8 mouse cellular contexts compared by ENCODE assay signal in genomic region chr6:4455961-4456617, GRCm38 (mm10). TPM values are rescaled to one million over a fixed set of nuclear protein-coding genes. Genes with fewer than 3 reads are reported as not detected.
DNase-seq lines count a peak whose midpoint lies in the region; ATAC-seq and TF ChIP-seq lines count a peak whose summit lies in the region.

No protein-coding gene starts in this region.

- H3K4me3 ChIP-seq in MEL (ENCODE audit: control insufficient read depth in 1 of 2, insufficient read depth in 1 of 2, low read depth in 2 of 2, low read length in 2 of 2), result peak overlapping the region; percentile 43 to 61
- no peak overlapping the region for H3K4me3 ChIP-seq in heart, embryonic 11.5 days (ENCODE audit: low read depth, low read length)
- no peak overlapping the region for H3K4me3 ChIP-seq in limb, embryonic 15.5 days

- peaks cover 2% of the 10 kb centered on the region; the same call in 1 of the 2 replicates for H3K79me2 ChIP-seq in MEL (ENCODE audit: control insufficient read depth, insufficient read depth, low read length, poor library complexity)

- H3K4me2 ChIP-seq in heart, embryonic 11.5 days, result peak overlapping the region; percentile 16; the same call in 1 of the 2 replicates
- H3K4me2 ChIP-seq in limb, embryonic 15.5 days, result no peak overlapping the region; the same call in 1 of the 2 replicates

- TF ChIP-seq RAD21 in MEL (IDR thresholded peaks at IDR 0.05; ENCODE audit: low read depth, low read length), result no peak

- peak overlapping the region; percentile 98 for H3K27ac ChIP-seq in MEL (ENCODE audit: control insufficient read depth, low read depth, low read length)
- H3K27ac ChIP-seq in heart, embryonic 11.5 days (ENCODE audit: low read depth, low read length), result peak overlapping the region; percentile 77
- H3K27ac ChIP-seq in limb, embryonic 15.5 days, result peak overlapping the region; percentile 94

- H3K27me3 ChIP-seq in MEL (ENCODE audit: control insufficient read depth in 1 of 2, insufficient read depth in 2 of 2, low read length in 2 of 2), result no peaks in the 10 kb centered on the region
- no peaks in the 10 kb centered on the region for H3K27me3 ChIP-seq in heart, embryonic 11.5 days (ENCODE audit: control insufficient read depth, insufficient read depth, low read length)
- H3K27me3 ChIP-seq in limb, embryonic 15.5 days, result no peaks in the 10 kb centered on the region

- peaks cover 17 to 27% of the 10 kb centered on the region in 2 experiments for H3K4me1 ChIP-seq in MEL (ENCODE audit: control insufficient read depth in 1 of 2, insufficient read depth in 2 of 2, low read length in 2 of 2)
- peaks cover 15% of the 10 kb centered on the region; the same call in 1 of the 2 replicates for H3K4me1 ChIP-seq in heart, embryonic 11.5 days (ENCODE audit: control insufficient read depth, insufficient read depth, low read length)
- H3K4me1 ChIP-seq in limb, embryonic 15.5 days, result peaks cover 24% of the 10 kb centered on the region

- peak overlapping the region; percentile 72 for H3K9ac ChIP-seq in MEL (ENCODE audit: control insufficient read depth, low read depth, low read length, poor library complexity, severe bottlenecking)
- H3K9ac ChIP-seq in heart, embryonic 11.5 days (ENCODE audit: low read depth, low read length), result no peak overlapping the region
- H3K9ac ChIP-seq in limb, embryonic 15.5 days, result no peak overlapping the region

- ATAC-seq in heart, embryonic 11.5 days (replicated peaks; ENCODE audit: insufficient number of reproducible peaks, low FRiP score, low TSS enrichment), result no peak
- no peak for ATAC-seq in limb, embryonic 15.5 days (ENCODE audit: insufficient number of reproducible peaks, low FRiP score, low TSS enrichment, low read depth)

- peak; percentile 7 for DNase-seq in gastrocnemius, adult 18-20 months (ENCODE audit: low spot score)
- no peak for DNase-seq in gastrocnemius, postnatal 36 days
- DNase-seq in MEL (ENCODE audit: low read depth, low spot score) (peak; percentile 44), MN1 (ENCODE audit: low spot score) (no peak)
- DNase-seq in left cerebral cortex, adult 8-10 months (ENCODE audit: low spot score in 2 of 2), result no peak
- no peak for DNase-seq in layer of hippocampus, postnatal 25 days (ENCODE audit: extremely low spot score in 1 of 2, low spot score in 1 of 2)

- peaks cover 0 to 36% of the 10 kb centered on the region in 2 experiments; a peak in 2 of 4 replicates for H3K36me3 ChIP-seq in MEL (ENCODE audit: control insufficient read depth in 1 of 2, insufficient read depth in 2 of 2, low read length in 2 of 2)
- no peaks in the 10 kb centered on the region for H3K36me3 ChIP-seq in heart, embryonic 11.5 days (ENCODE audit: control insufficient read depth, insufficient read depth, low read length)
- no peaks in the 10 kb centered on the region for H3K36me3 ChIP-seq in limb, embryonic 15.5 days

- TF ChIP-seq CTCF in MEL (IDR thresholded peaks at IDR 0.05 in 2 of 3, conservative IDR thresholded peaks at IDR 0.05 in 1 of 3; ENCODE audit: control insufficient read depth in 1 of 3, insufficient read depth in 1 of 3, low read depth in 2 of 3, low read length in 3 of 3, poor library complexity in 1 of 3, severe bottlenecking in 1 of 3), result no peak

- 17% methylated on average over 5 of the region's 5 CpGs for WGBS in heart, embryonic 11.5 days (ENCODE audit: insufficient replicate concordance)
- 34% methylated on average over 5 of the region's 5 CpGs for WGBS in limb, embryonic 15.5 days

- peak; percentile 16 to 42; a peak in 1 of 4 replicates for TF ChIP-seq EP300 in MEL (IDR thresholded peaks at IDR 0.05; ENCODE audit: low read depth in 1 of 2, low read length in 2 of 2)

- no peaks in the 10 kb centered on the region for H3K9me3 ChIP-seq in MEL (replicated peaks; ENCODE audit: insufficient read depth, low read length)
- H3K9me3 ChIP-seq in heart, embryonic 11.5 days (replicated peaks; ENCODE audit: control insufficient read depth, low read length), result no peaks in the 10 kb centered on the region
- H3K9me3 ChIP-seq in limb, embryonic 15.5 days, result no peaks in the 10 kb centered on the region

- intact Hi-C loops in gastrocnemius, postnatal 36 days (cut with DNase I), result no loop called here

- no peak for TF ChIP-seq POLR2A in MEL (IDR thresholded peaks at IDR 0.05; ENCODE audit: control insufficient read depth in 1 of 2, insufficient read depth in 1 of 2, low read depth in 1 of 2, low read length in 2 of 2, poor library complexity in 1 of 2)

TF ChIP-seq in MEL, 35 proteins besides CTCF, POLR2A, EP300 and RAD21:
- TF ChIP-seq ZC3H11A (IDR thresholded peaks at IDR 0.05; ENCODE audit: low read depth, low read length), result no peak
- 0 out of 2 replicates have a peak, but pooled peaks have one; percentile 10 for TF ChIP-seq RCOR1 (IDR thresholded peaks at IDR 0.05; ENCODE audit: low read depth, low read length)
TF ChIP-seq in MEL: peak in this region for 1.

RNA-seq across cellular contexts. Expression of gene Col1a2, which starts 48.5 kb away (rescaled TPM):
- total RNA-seq in gastrocnemius, adult 18-20 months (2021), result 10 to 100 TPM; 67.9 to 81.6 TPM
- 100 to 1,000 TPM; 437 to 544 TPM for total RNA-seq in gastrocnemius, postnatal 36 days (2021)
- not detected in 2 replicates for total RNA-seq in MEL (2012; rRNA removed)
- polyA plus RNA-seq in MEL (2012; ENCODE audit: insufficient read depth in 1 of 2, insufficient read length in 2 of 2, low read depth in 1 of 2, low replicate concordance in 2 of 2, missing spikeins in 1 of 2), result not detected
- polyA plus RNA-seq in heart, embryonic 11.5 days (2014; fragmentation: Nextera tagmentation; extraction: Ambion mirVana), result 113 and 141 TPM in 2 replicates
- 2,665 and 3,005 TPM in 2 replicates for polyA plus RNA-seq in limb, embryonic 15.5 days (2015; fragmentation: Nextera tagmentation; extraction: Ambion mirVana)
- 10 to 100 TPM; 12.9 to 16.4 (median 16.0) TPM for total RNA-seq in left cerebral cortex, adult 8-10 months (2022)
- 10 to 100 TPM; 17.0 to 18.9 TPM for total RNA-seq in layer of hippocampus, postnatal 25 days (2021)

Comparison
In these comparisons a context has a peak if more than half of its experiments do, and no peak if none do; other contexts are left out.
1. DNase-seq: peak in gastrocnemius, adult 18-20 months (single experiment) and MEL (single experiment); none in gastrocnemius, postnatal 36 days (0 of 2), MN1 (single experiment), left cerebral cortex, adult 8-10 months (0 of 2) and layer of hippocampus, postnatal 25 days (0 of 2).
2. H3K4me3 ChIP-seq: peak in MEL (2 of 2); none in heart, embryonic 11.5 days (single experiment) and limb, embryonic 15.5 days (single experiment).
3. RNA of gene Col1a2, which starts 48.5 kb away (total RNA-seq): 437 to 544 TPM in gastrocnemius, postnatal 36 days, 67.9 to 81.6 TPM in gastrocnemius, adult 18-20 months, 17.0 to 18.9 TPM in layer of hippocampus, postnatal 25 days and 12.9 to 16.4 TPM in left cerebral cortex, adult 8-10 months; not detected in MEL; every median in the first group is over 10 times any median in the second.
4. Peak in every context shown above with its lines, with median percentiles within 50 percentile points of each other: H3K27ac ChIP-seq.